8 mouse cellular contexts compared by ENCODE assay signal in the genomic region with DNA sequence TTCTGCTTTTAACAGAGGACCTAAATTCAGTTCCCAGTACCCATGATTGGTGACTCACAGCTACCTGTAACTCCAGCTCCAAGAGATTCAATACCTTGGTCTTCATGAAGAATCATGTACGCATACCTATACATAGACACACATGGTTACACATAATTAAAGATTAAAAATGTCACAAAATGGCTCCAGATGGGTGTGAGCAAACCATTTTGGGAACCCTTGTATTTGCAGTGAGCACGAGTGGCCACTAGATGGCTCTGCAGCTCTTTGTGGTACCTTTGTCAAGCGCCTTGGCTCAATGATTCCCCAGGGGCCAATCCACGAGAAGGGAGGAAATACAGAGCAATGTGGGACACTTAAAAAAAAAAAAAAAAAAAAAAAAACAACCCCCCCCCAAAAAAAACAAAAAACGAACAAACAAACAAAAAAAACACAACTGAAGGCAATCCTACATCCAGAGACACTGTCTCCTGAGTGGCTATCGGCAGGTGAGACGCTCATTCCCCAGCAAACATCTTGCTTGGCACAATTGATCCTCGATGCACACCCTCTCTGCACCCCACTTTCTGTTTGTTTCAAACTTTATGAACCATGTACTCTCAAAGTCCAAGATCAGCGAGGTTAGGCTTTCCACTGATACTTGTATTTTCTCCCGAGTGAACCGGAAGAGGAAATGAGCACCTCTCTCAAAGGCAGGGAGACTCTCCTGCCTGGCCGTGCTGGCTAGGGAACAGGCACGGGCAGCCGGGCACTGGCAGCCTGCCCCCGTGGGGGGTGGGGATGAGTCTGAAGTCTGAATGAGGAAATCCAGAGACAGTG. TPM values are rescaled to one million over a fixed set of nuclear protein-coding genes. Genes with fewer than 3 reads are reported as not detected.
DNase-seq lines count a peak whose midpoint lies in the region; ATAC-seq and TF ChIP-seq lines count a peak whose summit lies in the region.

No protein-coding gene starts in this region.

- peak overlapping the region; percentile 70 for H3K4me2 ChIP-seq in lung, embryonic 15.5 days

- peak; percentile 54 for TF ChIP-seq CTCF in olfactory bulb, adult 2 months (IDR thresholded peaks at IDR 0.05; ENCODE audit: insufficient read depth, low read depth, low read length)

- H3K4me1 ChIP-seq in hindbrain, embryonic 10.5 days (replicated peaks) = no peaks in the 10 kb centered on the region; the same call in 1 of the 2 replicates
- H3K4me1 ChIP-seq in lung, embryonic 15.5 days = peaks cover 5% of the 10 kb centered on the region; the same call in 1 of the 2 replicates
- H3K4me1 ChIP-seq in olfactory bulb, adult 2 months (ENCODE audit: control insufficient read depth, insufficient read depth, low read length) = peaks cover 4% of the 10 kb centered on the region; the same call in 1 of the 2 replicates

- ATAC-seq in frontal cortex, adult (ENCODE audit: low TSS enrichment) = peak; percentile 97
- peak; percentile 72; the same call in 1 of the 2 replicates for ATAC-seq in lung, embryonic 15.5 days (ENCODE audit: borderline replicate concordance, extremely low read depth, low FRiP score, low TSS enrichment)

- no peaks in the 10 kb centered on the region for H3K9me3 ChIP-seq in hindbrain, embryonic 10.5 days
- H3K9me3 ChIP-seq in lung, embryonic 15.5 days = no peaks in the 10 kb centered on the region

- peak; percentile 72 for DNase-seq in Muller cell, postnatal 12 days (ENCODE audit: inconsistent ontology term)
- DNase-seq in cerebellum, adult 9-10 months = peak; percentile 90
- peak; percentile 82 for DNase-seq in hindbrain, embryonic 10.5 days (ENCODE audit: low spot score)
- DNase-seq in layer of hippocampus, adult 9-10 months (ENCODE audit: low spot score) = peak; percentile 90
- peak; percentile 67 to 76 for DNase-seq in thymus, adult 18-20 months

- TF ChIP-seq POLR2A in olfactory bulb, adult 2 months (IDR thresholded peaks at IDR 0.05; ENCODE audit: insufficient read depth, low read depth, low read length) = no peak

- H3K9ac ChIP-seq in lung, embryonic 15.5 days = peak overlapping the region; percentile 44

- H3K36me3 ChIP-seq in hindbrain, embryonic 10.5 days = no peaks in the 10 kb centered on the region
- H3K36me3 ChIP-seq in lung, embryonic 15.5 days = no peaks in the 10 kb centered on the region

- no peaks in the 10 kb centered on the region for H3K27me3 ChIP-seq in hindbrain, embryonic 10.5 days (ENCODE audit: insufficient read depth, poor library complexity, severe bottlenecking)
- H3K27me3 ChIP-seq in lung, embryonic 15.5 days = no peaks in the 10 kb centered on the region

- peak overlapping the region; percentile 47 for H3K27ac ChIP-seq in hindbrain, embryonic 10.5 days
- H3K27ac ChIP-seq in lung, embryonic 15.5 days = peak overlapping the region; percentile 30; the same call in 1 of the 2 replicates
- peak overlapping the region; percentile 79 for H3K27ac ChIP-seq in olfactory bulb, adult 2 months (ENCODE audit: insufficient read depth, low read depth, low read length)

- WGBS in hindbrain, embryonic 10.5 days = 23% methylated on average over 15 of the region's 15 CpGs
- WGBS in lung, embryonic 15.5 days = 11% methylated on average over 15 of the region's 15 CpGs
- 6% methylated on average over 15 of the region's 15 CpGs for WGBS in olfactory bulb, adult 2 months

- peak overlapping the region; percentile 47 for H3K4me3 ChIP-seq in hindbrain, embryonic 10.5 days
- peak overlapping the region; percentile 42 for H3K4me3 ChIP-seq in lung, embryonic 15.5 days
- peak overlapping the region; percentile 53 for H3K4me3 ChIP-seq in olfactory bulb, adult 2 months (ENCODE audit: insufficient read depth, low read depth, low read length)

RNA-seq across cellular contexts. Expression of a gene that starts 35.1 kb away (rescaled TPM):
- polyA plus RNA-seq in hindbrain, embryonic 10.5 days (2016; fragmentation: Nextera tagmentation; extraction: Ambion mirVana) = 126 and 131 TPM in 2 replicates
- polyA plus RNA-seq in lung, embryonic 15.5 days (2015; fragmentation: Nextera tagmentation; extraction: Ambion mirVana) = 211 and 229 TPM in 2 replicates
- not detected in 2 replicates for polyA plus RNA-seq in olfactory bulb, adult 2 months (2012; ENCODE audit: insufficient read depth, insufficient read length, low replicate concordance, missing spikeins)

RNA-seq across cellular contexts. Expression of a gene that starts 40.8 kb away (rescaled TPM):
- 8.9 and 11.6 TPM in 2 replicates for polyA plus RNA-seq in hindbrain, embryonic 10.5 days (2016; fragmentation: Nextera tagmentation; extraction: Ambion mirVana)
- 14.7 and 15.8 TPM in 2 replicates for polyA plus RNA-seq in lung, embryonic 15.5 days (2015; fragmentation: Nextera tagmentation; extraction: Ambion mirVana)
- not detected in 2 replicates for polyA plus RNA-seq in olfactory bulb, adult 2 months (2012; ENCODE audit: insufficient read depth, insufficient read length, low replicate concordance, missing spikeins)

RNA-seq across cellular contexts. Expression of a gene that starts 56.6 kb away (rescaled TPM):
- polyA plus RNA-seq in hindbrain, embryonic 10.5 days (2016; fragmentation: Nextera tagmentation; extraction: Ambion mirVana) = 23.0 and 26.7 TPM in 2 replicates
- polyA plus RNA-seq in lung, embryonic 15.5 days (2015; fragmentation: Nextera tagmentation; extraction: Ambion mirVana) = 20.8 and 22.3 TPM in 2 replicates
- polyA plus RNA-seq in olfactory bulb, adult 2 months (2012; ENCODE audit: insufficient read depth, insufficient read length, low replicate concordance, missing spikeins) = not detected in 2 replicates

Comparison
In these comparisons a context has a peak if more than half of its experiments do, and no peak if none do; other contexts are left out.
1. Peak in every context shown above with its lines: DNase-seq, ATAC-seq, H3K4me3 ChIP-seq and H3K27ac ChIP-seq.
2. RNA of a gene that starts 56.6 kb away (polyA plus RNA-seq): 23.0 to 26.7 TPM in hindbrain, embryonic 10.5 days and 20.8 to 22.3 TPM in lung, embryonic 15.5 days; not detected in olfactory bulb, adult 2 months; every median in the first group is over 10 times any median in the second.